Mouse (Mus musculus) neural tube, embryonic 13.5 days (tissue): ENCODE results near the gene Hoxd11. TPM values are rescaled to one million over a fixed set of nuclear protein-coding genes. Genes with fewer than 3 reads are reported as not detected.
A peak's percentile ranks its signal among the peaks of the same experiment; 100 is the strongest.

Experiments
- ATAC-seq: fragments of 200-750 bp; cut with Nextera tagmentation; 2 replicates; pipeline ENCODE4 v1.8.0; 2017; ENCODE audit warnings: low read depth, mild to moderate bottlenecking, moderate TSS enrichment, moderate library complexity
- H3K27ac ChIP-seq: fragments of 300-500 bp; sonication (generic); replicated peaks from 2 replicates; pipeline ENCODE4 v1.5.1; 2015; ENCODE audit warnings: moderate library complexity, mild to moderate bottlenecking, inconsistent platforms
- H3K27me3 ChIP-seq: fragments of 300-500 bp; sonication (generic); 2 replicates; pipeline ENCODE4 v1.6.1; 2015; ENCODE audit warnings: mild to moderate bottlenecking, inconsistent platforms
- H3K36me3 ChIP-seq: fragments of 300-500 bp; sonication (generic); 2 replicates; pipeline ENCODE4 v1.6.1; 2015; ENCODE audit warnings: mild to moderate bottlenecking, inconsistent platforms
- H3K4me1 ChIP-seq: fragments of 300-500 bp; sonication (generic); replicated peaks from 2 replicates; pipeline ENCODE4 v1.6.1; 2015; ENCODE audit warnings: inconsistent platforms
- H3K4me2 ChIP-seq: fragments of 300-500 bp; sonication (generic); 2 replicates; pipeline ENCODE4 v1.6.1; 2015; ENCODE audit warnings: inconsistent platforms, mild to moderate bottlenecking, moderate library complexity
- H3K4me3 ChIP-seq: fragments of 300-500 bp; sonication (generic); 2 replicates; pipeline ENCODE4 v1.5.1; 2015; ENCODE audit warnings: mild to moderate bottlenecking, inconsistent platforms
- H3K9ac ChIP-seq: fragments of 300-500 bp; sonication (generic); 2 replicates; pipeline ENCODE4 v1.6.1; 2015; ENCODE audit warnings: moderate library complexity, mild to moderate bottlenecking, inconsistent platforms
- H3K9me3 ChIP-seq: fragments of 300-500 bp; sonication (generic); 2 replicates; pipeline ENCODE4 v1.6.1; 2016; ENCODE audit warnings: inconsistent platforms
- WGBS: fragments of 180-500 bp; shearing (Covaris S2); methylation state at CpG from one replicate; pipeline ENCODE4 v1.1.7; 2015; 5-methylcytosine and 5-hydroxymethylcytosine counted together
- polyA plus RNA-seq: library from polyadenylated mRNA; unstranded; fragments of >200 nt; fragmentation: Nextera tagmentation; extraction: Ambion mirVana; gene quantifications from 2 replicates; pipeline ENCODE4 v1.2.1, GENCODE M21; 2015

Gene Hoxd11
- polyA plus RNA-seq, 1 experiment from 2014 or later: 4.0 TPM

DNA sequence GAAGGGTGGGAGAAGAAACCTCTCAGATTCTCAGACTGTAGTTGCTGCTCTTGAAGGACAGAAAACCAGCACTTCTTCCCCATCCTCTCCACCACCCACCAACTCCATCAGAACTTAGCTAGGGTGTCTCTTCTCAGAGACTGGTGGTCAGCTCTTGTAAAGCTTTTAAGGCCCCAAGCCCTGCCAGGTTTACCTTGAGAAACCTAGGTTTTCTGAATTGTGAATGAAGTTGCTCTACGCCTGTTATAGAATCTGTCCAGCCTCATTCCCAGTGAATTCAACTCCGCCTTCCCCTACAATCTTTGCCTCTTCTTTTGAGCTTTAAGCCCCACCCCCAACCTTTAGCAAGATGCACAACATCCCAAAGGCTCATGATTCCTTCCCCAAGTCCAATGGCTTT is 2.3 kb upstream of the Hoxd11 start:
- no peak overlapping the region; the same call in 1 of the 2 replicates for H3K4me2 ChIP-seq
- H3K9ac ChIP-seq: no peak overlapping the region
- H3K4me1 ChIP-seq: peaks cover 12% of the 10 kb centered on the region
- 13% methylated on average over 2 of the region's 2 CpGs for WGBS
- no peaks in the 10 kb centered on the region for H3K9me3 ChIP-seq
- H3K36me3 ChIP-seq: no peaks in the 10 kb centered on the region
- H3K27me3 ChIP-seq: peaks cover 100% of the 10 kb centered on the region
- no peak overlapping the region for H3K4me3 ChIP-seq
- no peak for ATAC-seq
- H3K27ac ChIP-seq: no peak overlapping the region

DNA sequence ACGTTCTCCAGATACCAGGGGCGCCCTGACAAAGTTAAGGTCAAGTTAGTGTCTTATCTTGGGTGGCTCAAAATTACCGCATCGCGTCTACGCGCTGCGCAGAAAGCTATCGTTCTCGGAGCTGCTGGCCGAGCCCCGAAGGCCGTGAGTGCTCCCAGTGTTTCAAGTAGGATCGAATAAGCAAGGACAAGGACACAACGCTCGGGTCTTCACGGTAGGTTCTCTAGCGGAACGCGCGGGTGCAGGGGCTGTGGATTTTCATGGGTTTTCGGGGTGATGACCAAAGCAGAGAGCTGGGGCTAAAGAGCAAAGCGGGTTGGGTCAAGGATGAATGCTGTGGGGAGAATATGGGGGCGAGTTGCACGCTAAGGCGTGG is 227 bp downstream of the Hoxd11 start:
- peaks cover 99% of the 10 kb centered on the region for H3K27me3 ChIP-seq
- peak overlapping the region; percentile 82 for H3K27ac ChIP-seq
- peak overlapping the region; percentile 75 for H3K9ac ChIP-seq
- peak overlapping the region; percentile 42 for H3K4me3 ChIP-seq
- ATAC-seq: no peak
- under 1% methylated on average over 26 of the region's 26 CpGs for WGBS
- H3K4me2 ChIP-seq: peak overlapping the region; percentile 44
- H3K4me1 ChIP-seq: peaks cover 15% of the 10 kb centered on the region
- no peaks in the 10 kb centered on the region for H3K9me3 ChIP-seq
- H3K36me3 ChIP-seq: no peaks in the 10 kb centered on the region

- Histone ChIP-seq H3K36me3 (no peaks in the 10 kb centered on the region), H3K4me2 (peak overlapping the region; percentile 44), H3K27me3 (peaks cover 99% of the 10 kb centered on the region), H3K9me3 (no peaks in the 10 kb centered on the region), H3K4me3 (peak overlapping the region; percentile 42), H3K27ac (peak overlapping the region; percentile 82), H3K4me1 (peaks cover 15% of the 10 kb centered on the region), H3K9ac (peak overlapping the region; percentile 75)
- no peak for ATAC-seq
- WGBS: under 1% methylated on average over 23 of the region's 23 CpGs
Observed at GRCm38 (mm10) chr2:74679980-74680379, 623 bp downstream of the Hoxd11 start.

- no peak for ATAC-seq
- no peaks in the 10 kb centered on the region for H3K36me3 ChIP-seq
- peak overlapping the region; percentile 44 for H3K4me2 ChIP-seq
- H3K4me1 ChIP-seq: peaks cover 12% of the 10 kb centered on the region
- peak overlapping the region; percentile 42 for H3K4me3 ChIP-seq
- WGBS: under 1% methylated on average over 21 of the region's 21 CpGs
- no peaks in the 10 kb centered on the region for H3K9me3 ChIP-seq
- H3K9ac ChIP-seq: peak overlapping the region; percentile 75
- peaks cover 99% of the 10 kb centered on the region for H3K27me3 ChIP-seq
- H3K27ac ChIP-seq: peak overlapping the region; percentile 82
Observed at GRCm38 (mm10) chr2:74680561-74681398, 1.4 kb downstream of the Hoxd11 start.

DNA sequence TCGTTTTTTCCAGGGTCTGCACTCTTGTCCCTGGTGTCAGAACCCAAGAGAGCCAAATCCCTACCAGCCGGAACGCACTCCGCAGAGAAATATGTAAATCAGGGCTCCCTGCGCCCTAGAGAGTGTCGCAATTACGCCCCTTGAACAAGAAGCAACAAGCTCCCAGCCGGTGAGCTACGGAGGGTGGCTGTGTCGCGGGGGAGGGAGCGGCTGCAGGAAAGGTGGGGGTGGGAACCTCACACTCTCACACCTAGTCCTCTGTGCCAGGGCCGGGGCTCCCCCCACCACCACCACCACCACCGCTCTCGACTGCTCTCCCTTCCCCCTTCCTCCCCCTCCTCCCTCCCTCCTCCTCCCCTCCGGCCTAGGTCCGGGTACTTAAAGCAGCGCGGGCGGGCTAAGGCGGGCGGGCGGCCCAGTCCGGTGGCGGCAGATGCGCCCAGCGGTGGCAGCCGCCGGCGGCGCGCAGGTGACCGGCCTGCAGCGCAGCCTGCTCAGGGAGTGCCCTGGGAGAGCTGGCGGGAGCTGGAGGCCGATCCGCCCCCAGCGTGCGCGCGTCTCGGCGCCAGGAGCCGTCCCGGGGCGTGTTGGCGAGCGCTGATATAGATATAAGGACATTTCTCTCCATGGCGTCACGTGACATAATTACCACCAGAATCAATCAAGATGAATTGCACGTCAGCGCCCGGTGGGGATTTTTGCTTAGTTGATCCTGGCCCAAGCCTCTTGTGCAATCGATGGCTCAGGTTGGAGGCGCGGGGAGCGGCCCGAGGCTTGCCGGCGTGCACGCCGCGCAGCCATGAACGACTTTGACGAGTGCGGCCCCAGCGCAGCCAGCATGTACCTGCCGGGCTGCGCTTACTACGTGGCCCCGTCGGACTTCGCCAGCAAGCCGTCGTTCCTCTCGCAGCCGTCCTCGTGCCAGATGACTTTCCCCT is 2.5 kb downstream of the Hoxd11 start:
- H3K36me3 ChIP-seq: no peaks in the 10 kb centered on the region
- peak overlapping the region; percentile 75 for H3K9ac ChIP-seq
- H3K9me3 ChIP-seq: no peaks in the 10 kb centered on the region
- under 1% methylated on average over 78 of the region's 78 CpGs for WGBS
- peaks cover 96% of the 10 kb centered on the region for H3K27me3 ChIP-seq
- H3K4me1 ChIP-seq: peaks cover 12% of the 10 kb centered on the region
- ATAC-seq: peak; percentile 47
- H3K4me2 ChIP-seq: peak overlapping the region; percentile 44
- H3K4me3 ChIP-seq: peak overlapping the region; percentile 42
- H3K27ac ChIP-seq: peak overlapping the region; percentile 82

DNA sequence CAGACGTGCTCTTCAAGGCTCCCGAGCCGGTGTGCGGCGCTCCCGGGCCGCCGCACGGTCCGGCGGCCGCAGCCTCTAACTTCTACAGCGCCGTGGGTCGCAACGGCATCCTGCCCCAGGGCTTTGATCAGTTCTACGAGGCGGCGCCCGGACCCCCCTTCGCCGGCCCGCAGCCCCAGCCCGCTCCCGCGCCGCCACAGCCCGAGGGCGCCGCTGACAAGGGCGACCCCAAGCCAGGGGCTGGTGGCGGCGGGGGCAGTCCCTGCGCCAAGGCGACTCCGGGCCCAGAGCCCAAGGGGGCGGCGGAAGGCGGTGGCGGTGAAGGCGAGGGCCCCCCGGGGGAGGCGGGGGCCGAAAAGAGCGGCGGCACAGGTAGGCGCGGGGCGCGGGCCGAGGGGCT is 3.4 kb downstream of the Hoxd11 start:
- WGBS: under 1% methylated on average over 37 of the region's 51 CpGs
- Histone ChIP-seq H3K27me3 (peaks cover 96% of the 10 kb centered on the region), H3K9ac (peak overlapping the region; percentile 75), H3K4me3 (peak overlapping the region; percentile 42), H3K36me3 (no peaks in the 10 kb centered on the region), H3K4me2 (peak overlapping the region; percentile 44), H3K27ac (peak overlapping the region; percentile 82), H3K4me1 (peaks cover 12% of the 10 kb centered on the region), H3K9me3 (no peaks in the 10 kb centered on the region)
- no peak for ATAC-seq

DNA sequence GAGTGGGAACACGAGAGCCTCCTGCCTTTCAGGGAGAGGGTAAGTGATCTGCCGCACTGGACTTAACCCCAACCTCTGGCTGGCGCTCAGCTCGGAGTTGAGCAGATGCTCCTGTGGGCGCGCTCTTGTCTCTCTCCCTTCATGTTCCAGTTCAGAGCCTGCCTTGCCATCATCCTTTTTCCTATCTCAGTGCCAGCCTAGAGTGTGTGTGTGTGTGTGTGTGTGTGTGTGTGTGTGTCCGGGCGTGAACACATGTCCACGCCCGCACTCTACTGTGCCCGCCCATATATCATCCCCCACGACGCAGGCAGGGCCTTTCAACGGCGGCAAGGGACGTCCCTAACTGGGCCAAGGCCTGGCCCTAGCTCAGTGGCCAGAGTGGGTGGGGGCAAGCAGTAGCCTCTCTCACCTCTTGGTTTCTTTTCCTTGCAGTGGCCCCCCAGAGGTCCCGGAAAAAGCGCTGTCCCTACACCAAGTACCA is 4.2 kb downstream of the Hoxd11 start:
- Histone ChIP-seq H3K4me2 (peak overlapping the region; percentile 44), H3K27ac (peak overlapping the region; percentile 59; the same call in 1 of the 2 replicates)

GRCm38 (mm10) chr2:74684106-74684505 is 4.7 kb downstream of the Hoxd11 start:
- peaks cover 12% of the 10 kb centered on the region for H3K4me1 ChIP-seq
- peak overlapping the region; percentile 75 for H3K9ac ChIP-seq
- H3K9me3 ChIP-seq: no peaks in the 10 kb centered on the region
- peaks cover 96% of the 10 kb centered on the region for H3K27me3 ChIP-seq
- ATAC-seq: no peak
- 0 out of 2 replicates have a peak overlapping the region, but pooled peaks have one; percentile 59 for H3K27ac ChIP-seq
- H3K4me2 ChIP-seq: peak overlapping the region; percentile 44
- 3% methylated on average over 12 of the region's 12 CpGs for WGBS
- H3K36me3 ChIP-seq: no peaks in the 10 kb centered on the region
- H3K4me3 ChIP-seq: peak overlapping the region; percentile 42

More for the DNA sequence above, 4.2 kb downstream of the Hoxd11 start:
- Histone ChIP-seq H3K9me3 (no peaks in the 10 kb centered on the region), H3K4me1 (peaks cover 12% of the 10 kb centered on the region), H3K9ac (peak overlapping the region; percentile 75), H3K4me3 (peak overlapping the region; percentile 42), H3K27me3 (peaks cover 96% of the 10 kb centered on the region), H3K36me3 (no peaks in the 10 kb centered on the region)
- under 1% methylated on average over 18 of the region's 18 CpGs for WGBS
- ATAC-seq: no peak

GRCm38 (mm10) chr2:74685059-74685603 is 5.8 kb downstream of the Hoxd11 start:
- no peak for ATAC-seq
- no peak overlapping the region; the same call in 1 of the 2 replicates for H3K9ac ChIP-seq
- H3K4me1 ChIP-seq: peaks cover 16% of the 10 kb centered on the region
- H3K4me3 ChIP-seq: peak overlapping the region; percentile 42
- no peaks in the 10 kb centered on the region for H3K9me3 ChIP-seq
- no peak overlapping the region for H3K27ac ChIP-seq
- H3K4me2 ChIP-seq: peak overlapping the region; percentile 44
- peaks cover 96% of the 10 kb centered on the region for H3K27me3 ChIP-seq
- H3K36me3 ChIP-seq: no peaks in the 10 kb centered on the region
- WGBS: 7% methylated on average over 4 of the region's 4 CpGs

DNA sequence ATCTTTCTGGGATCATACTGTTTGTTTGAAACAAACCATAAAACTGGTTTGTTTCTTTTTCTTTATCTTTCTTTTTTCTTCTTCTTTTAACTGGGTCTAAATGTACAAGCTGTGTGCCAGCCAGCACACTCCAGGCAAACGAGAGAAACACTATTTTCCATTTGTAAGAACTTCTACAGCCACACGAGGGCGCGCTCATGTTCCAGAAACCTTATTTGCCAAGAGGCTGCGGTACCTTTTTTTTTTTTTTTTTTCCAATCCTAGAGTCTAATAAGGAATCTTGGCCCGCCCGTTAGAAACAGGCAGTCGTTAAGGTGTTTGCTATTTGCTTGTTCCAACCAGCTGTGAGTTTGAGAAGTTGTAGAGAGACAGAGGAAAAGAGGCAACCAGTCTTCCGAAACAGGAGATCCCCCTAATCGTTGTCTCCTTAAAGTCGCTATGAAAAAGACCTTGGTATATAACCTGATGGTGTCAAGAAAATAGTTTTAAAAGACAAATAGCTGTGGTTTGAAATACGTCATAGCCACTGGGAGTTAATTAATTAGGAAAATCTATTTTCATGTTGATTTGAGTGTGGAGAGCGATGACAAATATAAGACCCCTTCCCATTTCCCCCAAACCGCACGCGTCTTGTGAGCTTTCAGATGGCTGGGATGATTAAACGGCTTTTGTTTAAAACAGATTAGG is 7.1 kb downstream of the Hoxd11 start:
- peak overlapping the region; percentile 33 for H3K4me3 ChIP-seq
- peak overlapping the region; percentile 71; the same call in 1 of the 2 replicates for H3K27ac ChIP-seq
- peaks cover 93% of the 10 kb centered on the region for H3K27me3 ChIP-seq
- H3K36me3 ChIP-seq: no peaks in the 10 kb centered on the region
- peaks cover 19% of the 10 kb centered on the region for H3K4me1 ChIP-seq
- H3K9ac ChIP-seq: peak overlapping the region; percentile 73
- ATAC-seq: no peak
- no peaks in the 10 kb centered on the region for H3K9me3 ChIP-seq
- H3K4me2 ChIP-seq: peak overlapping the region; percentile 54
- WGBS: 4% methylated on average over 17 of the region's 17 CpGs
